Comparison of ENCODE assay signal across 11 mouse cellular contexts in genomic region chr5:20680833-20681530, GRCm38 (mm10).
DNase-seq lines count a peak whose midpoint lies in the region; ATAC-seq lines count a peak whose summit lies in the region.
"Had no signal": no experiment of that assay in that cellular context is flagged by ENCODE, and none has a peak within 500 bp of the region (broad histone marks: within the 10 kb centered on the region; RNA-seq: fewer than 3 reads in every experiment).

No protein-coding gene starts in this region.

- DNase-seq in kidney, adult 8-10 months = no peak
- DNase-seq in thymus, postnatal 25 days = peak; percentile 10
- DNase-seq in thymus, postnatal 36 days = no peak
- peak; percentile 13 for DNase-seq in lung, postnatal 25 days (ENCODE audit: low spot score)
- DNase-seq in MN1 (ENCODE audit: low spot score) = no peak
- no peak for DNase-seq in ovary, postnatal 14 days (ENCODE audit: low spot score)
- no peak for DNase-seq in cerebellum, postnatal 14 days

- H3K4me1 ChIP-seq in kidney, embryonic 15.5 days = peaks cover 13% of the 10 kb centered on the region; the same call in 1 of the 2 replicates

- H3K9me3 ChIP-seq in kidney, embryonic 15.5 days (replicated peaks) = no peaks in the 10 kb centered on the region
- H3K9me3 ChIP-seq: hindbrain, embryonic 10.5 days; limb, embryonic 12.5 days; midbrain, embryonic 12.5 days had no signal

- no peak overlapping the region for H3K9ac ChIP-seq in kidney, embryonic 15.5 days
- H3K9ac ChIP-seq: limb, embryonic 12.5 days; midbrain, embryonic 12.5 days had no signal

- H3K4me2 ChIP-seq in kidney, embryonic 15.5 days = no peak overlapping the region
- H3K4me2 ChIP-seq: limb, embryonic 12.5 days; midbrain, embryonic 12.5 days had no signal

- WGBS in kidney, embryonic 15.5 days = 48% methylated on average over 15 of the region's 15 CpGs

- H3K36me3 ChIP-seq in kidney, embryonic 15.5 days = no peaks in the 10 kb centered on the region
- H3K36me3 ChIP-seq: hindbrain, embryonic 10.5 days; limb, embryonic 12.5 days; midbrain, embryonic 12.5 days had no signal

- no peak overlapping the region for H3K4me3 ChIP-seq in kidney, embryonic 15.5 days (replicated peaks)
- H3K4me3 ChIP-seq: hindbrain, embryonic 10.5 days; limb, embryonic 12.5 days; midbrain, embryonic 12.5 days had no signal

- no peaks in the 10 kb centered on the region for H3K27me3 ChIP-seq in kidney, embryonic 15.5 days
- H3K27me3 ChIP-seq: limb, embryonic 12.5 days; midbrain, embryonic 12.5 days had no signal

- no peak overlapping the region for H3K27ac ChIP-seq in kidney, embryonic 15.5 days
- H3K27ac ChIP-seq: hindbrain, embryonic 10.5 days; limb, embryonic 12.5 days had no signal

- peak; percentile 26; the same call in 1 of the 2 replicates for ATAC-seq in kidney, embryonic 15.5 days (replicated peaks; ENCODE audit: low FRiP score)

Comparison
In these comparisons a context has a peak if more than half of its experiments do, and no peak if none do; other contexts are left out.
1. DNase-seq: peak in thymus, postnatal 25 days (single experiment) and lung, postnatal 25 days (single experiment); none in kidney, adult 8-10 months (0 of 2), thymus, postnatal 36 days (0 of 2), MN1 (single experiment), ovary, postnatal 14 days (single experiment) and cerebellum, postnatal 14 days (0 of 2).